Comparison of ENCODE assay signal across 7 mouse cellular contexts in genomic region chr10:56369073-56369472, GRCm38 (mm10). TPM values are rescaled to one million over a fixed set of nuclear protein-coding genes. Genes with fewer than 3 reads are reported as not detected.
DNase-seq lines count a peak whose midpoint lies in the region; ATAC-seq and TF ChIP-seq lines count a peak whose summit lies in the region.

No protein-coding gene starts in this region.

- TF ChIP-seq POLR2A in spleen, adult 2 months (IDR thresholded peaks at IDR 0.05; ENCODE audit: low read depth, low read length), result no peak

- no peak overlapping the region for H3K4me3 ChIP-seq in hindbrain, embryonic 15.5 days
- no peak overlapping the region for H3K4me3 ChIP-seq in spleen, adult 2 months (ENCODE audit: extremely low read depth, insufficient read depth, insufficient read length)

- peak; percentile 89 for DNase-seq in NIH3T3 (ENCODE audit: low read depth)
- peak; percentile 20 for DNase-seq in cerebellum, adult 11-12 months
- peak; percentile 79 for DNase-seq in forelimb bud, embryonic 11.5 days (ENCODE audit: low read depth, low spot score)
- DNase-seq in layer of hippocampus, postnatal 36 days, result peak; percentile 60 to 69
- peak; percentile 78 for DNase-seq in mesoderm, embryonic 11.5 days (ENCODE audit: low read depth, low spot score)
- DNase-seq in spleen, adult 2 months (ENCODE audit: low read depth in 1 of 2, low spot score in 2 of 2), result peak in 1 of 2 experiments; percentile 52

- H3K9ac ChIP-seq in hindbrain, embryonic 15.5 days, result no peak overlapping the region

- H3K9me3 ChIP-seq in hindbrain, embryonic 15.5 days, result no peaks in the 10 kb centered on the region

- 0 out of 2 replicates have a peak, but pooled peaks have one; percentile 64 for ATAC-seq in hindbrain, embryonic 15.5 days (ENCODE audit: low FRiP score, low read depth)

- H3K27ac ChIP-seq in hindbrain, embryonic 15.5 days (replicated peaks), result no peak overlapping the region
- H3K27ac ChIP-seq in spleen, adult 2 months (ENCODE audit: insufficient read depth, low read length), result no peak overlapping the region

- no peaks in the 10 kb centered on the region for H3K27me3 ChIP-seq in hindbrain, embryonic 15.5 days
- no peaks in the 10 kb centered on the region for H3K27me3 ChIP-seq in spleen, adult 2 months (ENCODE audit: control insufficient read depth, insufficient read depth, low read length)

- no peaks in the 10 kb centered on the region for H3K36me3 ChIP-seq in hindbrain, embryonic 15.5 days
- H3K36me3 ChIP-seq in spleen, adult 2 months (ENCODE audit: control insufficient read depth, insufficient read depth, low read length), result no peaks in the 10 kb centered on the region

- peak; percentile 56; the same call in 1 of the 2 replicates for TF ChIP-seq CTCF in spleen, adult 2 months (IDR thresholded peaks at IDR 0.05; ENCODE audit: extremely low read depth, insufficient read depth, insufficient read length, insufficient replicate concordance)

- no peak overlapping the region for H3K4me2 ChIP-seq in hindbrain, embryonic 15.5 days

- H3K4me1 ChIP-seq in hindbrain, embryonic 15.5 days (replicated peaks), result peaks cover 3% of the 10 kb centered on the region; the same call in 1 of the 2 replicates
- no peaks in the 10 kb centered on the region for H3K4me1 ChIP-seq in spleen, adult 2 months (ENCODE audit: control insufficient read depth, insufficient read depth, insufficient read length)

- 25% methylated on average over 7 of the region's 7 CpGs for whole genome bisulfite sequencing in hindbrain, embryonic 15.5 days
- WGBS in spleen, adult 2 months, result 13% methylated on average over 7 of the region's 7 CpGs

RNA-seq across cellular contexts. Expression of gene Gja1, which starts 8.1 kb away (rescaled TPM):
- 103 and 128 TPM in 2 replicates for polyA plus RNA-seq in hindbrain, embryonic 15.5 days (2015; fragmentation: Nextera tagmentation; extraction: Ambion mirVana)
- total RNA-seq in layer of hippocampus, postnatal 36 days (2021), result 100 to 1,000 TPM; 260 to 283 TPM
- 6.4 and 6.7 TPM in 2 replicates for polyA plus RNA-seq in spleen, adult 2 months (2012; rRNA removed)

Comparison
In these comparisons a context has a peak if more than half of its experiments do, and no peak if none do; other contexts are left out.
1. RNA of gene Gja1, which starts 8.1 kb away (polyA plus RNA-seq): 103 to 128 TPM in hindbrain, embryonic 15.5 days; 6.4 to 6.7 TPM in spleen, adult 2 months; every median in the first group is over 10 times any median in the second.